In the genomic region with DNA sequence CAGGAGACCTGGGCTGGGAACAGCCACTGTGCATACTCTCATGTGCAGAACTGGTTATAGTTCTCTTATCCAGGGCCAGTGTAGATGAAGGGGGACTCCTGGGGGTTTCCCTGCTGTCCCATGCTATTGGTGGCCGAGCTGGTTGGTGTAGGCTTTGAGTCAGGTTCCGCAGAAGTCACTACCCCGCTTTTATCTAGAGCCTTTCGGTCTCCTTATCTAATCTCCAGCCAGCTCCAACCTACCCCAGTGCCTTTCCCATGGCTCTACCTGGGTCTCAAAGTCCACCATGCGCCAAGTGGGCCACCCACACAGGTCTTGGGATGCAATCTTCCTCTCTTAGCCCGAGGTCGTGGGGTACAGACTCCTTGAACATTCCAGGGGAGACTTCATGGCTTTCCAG, we compare ENCODE assay signal across 26 mouse cellular contexts. TPM values are rescaled to one million over a fixed set of nuclear protein-coding genes. Genes with fewer than 3 reads are reported as not detected.
DNase-seq lines count a peak whose midpoint lies in the region; ATAC-seq and TF ChIP-seq lines count a peak whose summit lies in the region.
"Had no signal": no experiment of that assay in that cellular context is flagged by ENCODE, and none has a peak within 500 bp of the region (broad histone marks: within the 10 kb centered on the region; RNA-seq: fewer than 3 reads in every experiment).

No protein-coding gene starts in this region.

- peak overlapping the region; percentile 13; the same call in 1 of the 2 replicates for H3K27ac ChIP-seq in kidney, embryonic 15.5 days
- no peak overlapping the region for H3K27ac ChIP-seq in intestine, embryonic 14.5 days (ENCODE audit: low read depth)
- peak overlapping the region; percentile 72 for H3K27ac ChIP-seq in small intestine, adult 2 months (ENCODE audit: insufficient read depth, low read depth, low read length)
- H3K27ac ChIP-seq: embryonic facial prominence, embryonic 12.5 days; gastrocnemius, adult 2 months; hindbrain, embryonic 13.5 days; limb, embryonic 12.5 days; neural tube, embryonic 12.5 days had no signal

- no peaks in the 10 kb centered on the region for H3K36me3 ChIP-seq in kidney, embryonic 15.5 days
- no peaks in the 10 kb centered on the region for H3K36me3 ChIP-seq in intestine, embryonic 14.5 days (ENCODE audit: control insufficient read depth, insufficient read depth, low read length)
- H3K36me3 ChIP-seq in small intestine, adult 2 months (ENCODE audit: control insufficient read depth, insufficient read depth, low read length) = 0 out of 2 replicates have a peak, but pooled peaks cover 2% of the 10 kb centered on the region
- H3K36me3 ChIP-seq: embryonic facial prominence, embryonic 12.5 days; hindbrain, embryonic 13.5 days; limb, embryonic 12.5 days; neural tube, embryonic 12.5 days had no signal

- H3K9ac ChIP-seq in kidney, embryonic 15.5 days = no peak overlapping the region
- H3K9ac ChIP-seq in intestine, embryonic 14.5 days (ENCODE audit: low read length) = no peak overlapping the region
- H3K9ac ChIP-seq: embryonic facial prominence, embryonic 12.5 days; hindbrain, embryonic 13.5 days; limb, embryonic 12.5 days; neural tube, embryonic 12.5 days had no signal

- TF ChIP-seq CTCF in small intestine, adult 2 months (IDR thresholded peaks at IDR 0.05; ENCODE audit: extremely low read depth, insufficient read length, insufficient replicate concordance, low read depth, low read length) = no peak

- no peak for ATAC-seq in kidney, embryonic 15.5 days (replicated peaks; ENCODE audit: low FRiP score)
- ATAC-seq in intestine, embryonic 14.5 days (replicated peaks; ENCODE audit: low FRiP score, low TSS enrichment, low read depth) = peak; percentile 30; the same call in 1 of the 2 replicates
- ATAC-seq: forebrain, embryonic 14.5 days; liver, postnatal 0 days; midbrain, embryonic 16.5 days had no signal

- TF ChIP-seq POLR2A in small intestine, adult 2 months (IDR thresholded peaks at IDR 0.05; ENCODE audit: low read depth, low read length) = peak; percentile 20; the same call in 1 of the 2 replicates

- intact Hi-C loops in heart, postnatal 10 days (cut with DNase I) = no loop called here

- WGBS in kidney, embryonic 15.5 days = 81% methylated on average over 7 of the region's 7 CpGs
- WGBS in intestine, embryonic 14.5 days = 62% methylated on average over 7 of the region's 7 CpGs
- 20% methylated on average over 7 of the region's 7 CpGs for WGBS in small intestine, adult 2 months

- no peak overlapping the region for H3K4me3 ChIP-seq in kidney, embryonic 15.5 days (replicated peaks)
- H3K4me3 ChIP-seq in intestine, embryonic 14.5 days (ENCODE audit: low read depth, low read length) = no peak overlapping the region
- H3K4me3 ChIP-seq in small intestine, adult 2 months (ENCODE audit: low read depth, low read length) = no peak overlapping the region
- H3K4me3 ChIP-seq: embryonic facial prominence, embryonic 12.5 days; gastrocnemius, adult 2 months; hindbrain, embryonic 13.5 days; limb, embryonic 12.5 days; neural tube, embryonic 12.5 days had no signal

- no peaks in the 10 kb centered on the region for H3K9me3 ChIP-seq in kidney, embryonic 15.5 days (replicated peaks)
- H3K9me3 ChIP-seq in intestine, embryonic 14.5 days (ENCODE audit: control insufficient read depth, low read length) = no peaks in the 10 kb centered on the region
- H3K9me3 ChIP-seq: embryonic facial prominence, embryonic 12.5 days; hindbrain, embryonic 13.5 days; neural tube, embryonic 12.5 days had no signal

- H3K27me3 ChIP-seq in kidney, embryonic 15.5 days = no peaks in the 10 kb centered on the region
- H3K27me3 ChIP-seq in intestine, embryonic 14.5 days (replicated peaks; ENCODE audit: control insufficient read depth, insufficient read depth, low read length) = no peaks in the 10 kb centered on the region
- no peaks in the 10 kb centered on the region for H3K27me3 ChIP-seq in small intestine, adult 2 months (ENCODE audit: control insufficient read depth, insufficient read depth, low read length)
- H3K27me3 ChIP-seq: embryonic facial prominence, embryonic 12.5 days; hindbrain, embryonic 13.5 days; limb, embryonic 12.5 days; neural tube, embryonic 12.5 days had no signal

- peaks cover 52% of the 10 kb centered on the region for H3K4me1 ChIP-seq in kidney, embryonic 15.5 days
- peaks cover 21% of the 10 kb centered on the region for H3K4me1 ChIP-seq in intestine, embryonic 14.5 days (replicated peaks; ENCODE audit: control insufficient read depth, insufficient read depth, low read length)
- peaks cover 50% of the 10 kb centered on the region for H3K4me1 ChIP-seq in small intestine, adult 2 months (ENCODE audit: control insufficient read depth, insufficient read depth, insufficient read length, low read length)

- no peak for DNase-seq in kidney, adult 8-10 months
- no peak for DNase-seq in intestine, embryonic 14.5 days (ENCODE audit: low spot score)
- DNase-seq in yolk sac, embryonic 10.5 days (ENCODE audit: low spot score) = peak; percentile 74
- DNase-seq in right cerebral cortex, postnatal 4 days = no peak
- no peak for DNase-seq in heart, postnatal 10 days
- DNase-seq: adrenal gland, adult 8-10 months; cerebellum, adult 2 months; embryo, embryonic 11 days; gastrocnemius, adult 2 months; kidney, adult 9 months; kidney, postnatal 25 days; liver, postnatal 0 days; lung, postnatal 36 days; right cerebral cortex, adult 18-20 months; thymus, adult 2 months; thymus, postnatal 36 days had no signal

- no peak overlapping the region for H3K4me2 ChIP-seq in kidney, embryonic 15.5 days
- no peak overlapping the region for H3K4me2 ChIP-seq in intestine, embryonic 14.5 days (ENCODE audit: low read length)
- H3K4me2 ChIP-seq: embryonic facial prominence, embryonic 12.5 days; hindbrain, embryonic 13.5 days; limb, embryonic 12.5 days; liver, embryonic 11.5 days; midbrain, embryonic 11.5 days; neural tube, embryonic 12.5 days had no signal

RNA-seq across cellular contexts. Expression of gene Itpr3, which starts 9.0 kb away (rescaled TPM):
- 7.4 and 8.3 TPM in 2 replicates for polyA plus RNA-seq in kidney, embryonic 15.5 days (2015; fragmentation: Nextera tagmentation; extraction: Ambion mirVana)
- 14.2 and 16.5 TPM in 2 replicates for polyA plus RNA-seq in intestine, embryonic 14.5 days (2014; fragmentation: Nextera tagmentation; extraction: Ambion mirVana)
- 46.1 and 66.7 TPM in 2 replicates for polyA plus RNA-seq in small intestine, adult 2 months (2012; rRNA removed)
- 1 to 10 TPM; 8.0 to 9.0 TPM for total RNA-seq in heart, postnatal 10 days (2021)

RNA-seq across cellular contexts. Expression of gene Bak1, which starts 37.3 kb away (rescaled TPM):
- polyA plus RNA-seq in kidney, embryonic 15.5 days (2015; fragmentation: Nextera tagmentation; extraction: Ambion mirVana) = 7.1 and 8.5 TPM in 2 replicates
- polyA plus RNA-seq in intestine, embryonic 14.5 days (2014; fragmentation: Nextera tagmentation; extraction: Ambion mirVana) = 10.1 and 11.2 TPM in 2 replicates
- polyA plus RNA-seq in small intestine, adult 2 months (2012; rRNA removed) = 113 and 265 TPM in 2 replicates
- total RNA-seq in heart, postnatal 10 days (2021) = 10 to 100 TPM; 40.4 to 43.2 TPM
